Mouse (Mus musculus) embryonic fibroblast, embryonic 13.5 days (primary cell): ENCODE results near the gene Moxd2. TPM values are rescaled to one million over a fixed set of nuclear protein-coding genes. Genes with fewer than 3 reads are reported as not detected.

Experiments used
- H3K27ac ChIP-seq: 2 replicates; pipeline ENCODE4 v1.5.1; 2012; ENCODE audit warnings: low read length, control low read depth, inconsistent platforms; ENCODE audit not compliant: insufficient read depth
- H3K4me1 ChIP-seq: 2 replicates; pipeline ENCODE4 v1.6.1; 2011; ENCODE audit warnings: low read length; ENCODE audit not compliant: control insufficient read depth, insufficient read depth
- H3K4me3 ChIP-seq: 2 replicates; pipeline ENCODE4 v1.5.1; 2011; ENCODE audit warnings: mild to moderate bottlenecking, control low read depth, low read length; ENCODE audit not compliant: insufficient read depth
- CTCF ChIP-seq: IDR thresholded peaks from 2 replicates; pipeline ENCODE4 v1.5.1; 2011; ENCODE audit warnings: mild to moderate bottlenecking, control low read depth, low read length, moderate library complexity, borderline replicate concordance; ENCODE audit not compliant: insufficient read depth
- POLR2A ChIP-seq: IDR thresholded peaks from 2 replicates; pipeline ENCODE4 v1.6.1; 2011; ENCODE audit warnings: low read depth, mild to moderate bottlenecking, control low read depth, low read length, moderate library complexity
- polyA plus RNA-seq: library from polyadenylated mRNA; stranded (reverse); fragments of >200 nt; gene quantifications from 2 replicates; pipeline ENCODE4 v1.2.4, GENCODE M21; 2011; ENCODE audit warnings: low read depth; ENCODE audit not compliant: missing spikeins, insufficient read length

Gene Moxd2
- not detected in 2 replicates for polyA plus RNA-seq

GRCm38 (mm10) chr6:40887394-40887793 lies at the start of gene Moxd2:
TSS of gene Moxd2 (minus strand) at chr6:40887494.
- Histone ChIP-seq H3K4me1 (no peaks in the 10 kb centered on the region), H3K4me3 (no peak within 1 kb of the TSS), H3K27ac (no peak within 1 kb of the TSS)
- TF ChIP-seq CTCF (no peak), POLR2A (no peak)

DNA sequence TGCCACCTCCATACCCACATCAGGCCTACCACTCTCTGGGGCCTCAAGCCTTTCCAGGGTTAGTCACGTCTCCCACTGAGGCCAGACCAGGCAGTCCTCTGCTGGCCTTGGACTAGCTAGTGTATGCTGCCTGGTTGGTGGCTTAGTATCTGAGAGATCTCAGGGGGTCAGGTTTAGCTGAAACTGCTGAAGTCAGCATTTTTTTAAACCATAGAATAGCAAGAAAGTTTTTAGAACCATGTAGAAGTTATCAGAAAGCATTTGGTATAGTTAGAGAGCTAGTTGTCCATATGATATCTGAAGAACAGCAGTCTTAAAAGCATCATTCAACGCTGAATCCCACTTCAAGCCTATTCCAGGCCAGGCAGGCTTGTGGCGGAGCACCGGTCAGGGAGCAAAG lies 32.7 kb upstream of the Moxd2 start:
- Histone ChIP-seq H3K4me1 (no peaks in the 10 kb centered on the region), H3K4me3 (no peak overlapping the region)
- TF ChIP-seq CTCF (no peak), POLR2A (no peak)

DNA sequence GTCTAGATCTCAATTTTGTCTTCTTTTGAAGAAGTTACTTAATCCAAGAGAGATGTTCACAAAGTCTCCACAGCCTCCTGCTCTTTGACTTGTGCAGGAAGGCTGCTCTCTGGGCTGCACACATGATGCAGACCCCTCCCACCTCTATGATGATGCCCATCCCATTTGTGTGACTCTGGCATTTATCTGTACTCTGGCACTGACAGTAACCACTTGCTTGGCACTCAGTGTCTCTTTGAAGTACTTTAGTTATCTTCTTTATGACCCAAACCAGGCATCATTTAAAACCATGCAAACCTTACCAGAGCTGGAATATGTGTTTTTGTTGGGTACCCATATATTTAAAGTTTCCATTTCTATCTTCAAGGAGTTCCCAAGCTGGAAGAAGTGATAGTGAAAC lies 13.0 kb upstream of the Moxd2 start, which contains the start of gene Prss58:
TSS of gene Prss58 (minus strand) at position 101 of the 400 bp plus-strand sequence.
- no peak within 1 kb of the TSS for H3K27ac ChIP-seq
- no peaks in the 10 kb centered on the region for H3K4me1 ChIP-seq
- TF ChIP-seq CTCF (no peak), POLR2A (no peak)
- no peak within 1 kb of the TSS for H3K4me3 ChIP-seq

More for the DNA sequence above, 32.7 kb upstream of the Moxd2 start:
- no peak overlapping the region for H3K27ac ChIP-seq

- Histone ChIP-seq H3K4me1 (no peaks in the 10 kb centered on the region), H3K27ac (no peak overlapping the region), H3K4me3 (no peak overlapping the region)
- TF ChIP-seq POLR2A (no peak), CTCF (no peak)
Observed at GRCm38 (mm10) chr6:40894716-40895115, 7.4 kb upstream of the Moxd2 start.

GRCm38 (mm10) chr6:40893577-40893976 lies 6.3 kb upstream of the Moxd2 start:
- H3K4me3 ChIP-seq = no peak overlapping the region
- H3K27ac ChIP-seq = no peak overlapping the region
- H3K4me1 ChIP-seq = no peaks in the 10 kb centered on the region
- no peak for TF ChIP-seq POLR2A
- no peak for TF ChIP-seq CTCF

- no peaks in the 10 kb centered on the region for H3K4me1 ChIP-seq
- TF ChIP-seq CTCF (no peak), POLR2A (no peak)
- H3K27ac ChIP-seq = no peak overlapping the region
- H3K4me3 ChIP-seq = no peak overlapping the region
Observed at GRCm38 (mm10) chr6:40891754-40892153, 4.5 kb upstream of the Moxd2 start.

GRCm38 (mm10) chr6:40890973-40891372 lies 3.7 kb upstream of the Moxd2 start:
- H3K27ac ChIP-seq = no peak overlapping the region
- TF ChIP-seq CTCF (no peak), POLR2A (no peak)
- H3K4me3 ChIP-seq = no peak overlapping the region
- H3K4me1 ChIP-seq = no peaks in the 10 kb centered on the region

DNA sequence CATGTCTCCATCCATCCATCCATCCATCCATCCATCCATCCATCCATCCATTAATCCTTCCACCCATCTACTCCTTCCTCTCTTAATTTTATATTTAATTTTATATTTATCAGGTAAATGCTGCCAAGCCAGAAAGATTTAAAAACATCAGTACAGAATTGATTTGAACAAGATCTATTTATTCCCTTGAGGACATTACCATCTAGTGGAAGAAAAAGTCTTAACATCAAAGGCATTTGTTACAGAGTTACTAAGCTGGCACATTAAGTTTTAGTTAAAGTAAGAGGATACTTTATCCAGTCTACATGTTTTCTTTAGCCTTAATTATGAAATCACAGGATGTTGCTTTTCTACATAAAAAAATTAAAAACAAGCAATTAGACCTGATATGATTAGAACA lies 42.0 kb downstream of the Moxd2 start:
- H3K4me3 ChIP-seq = no peak overlapping the region
- no peaks in the 10 kb centered on the region for H3K4me1 ChIP-seq
- no peak overlapping the region for H3K27ac ChIP-seq
- TF ChIP-seq CTCF (no peak), POLR2A (no peak)

Other genes starting within 250 kb of the Moxd2 start
- gene Prss58, start 12.9 kb upstream of the Moxd2 start, polyA plus RNA-seq = not detected in 2 replicates
- not detected in 2 replicates for gene 1700074P13Rik, start 53.1 kb upstream of the Moxd2 start, polyA plus RNA-seq
- not detected in 2 replicates for gene Gm4744, start 64.4 kb upstream of the Moxd2 start, polyA plus RNA-seq
- gene 1810009J06Rik, start 77.3 kb upstream of the Moxd2 start, polyA plus RNA-seq = not detected in 2 replicates
- not detected in 2 replicates for gene Gm2663, start 112.0 kb upstream of the Moxd2 start, polyA plus RNA-seq
- gene 2210010C04Rik, start 148.0 kb upstream of the Moxd2 start, polyA plus RNA-seq = not detected in 2 replicates